Mouse (Mus musculus) midbrain, embryonic 15.5 days (tissue): ENCODE results near the gene Cacna2d4. TPM values are rescaled to one million over a fixed set of nuclear protein-coding genes. Genes with fewer than 3 reads are reported as not detected.
"Not testable (repeated sequence)": the region's sequence is repeated elsewhere in the genome, so short reads cannot be mapped to it uniquely, and the experiment has no call there.

Experiments
- ATAC-seq: fragments of 200-750 bp; cut with Nextera tagmentation; replicated peaks from 2 replicates; pipeline ENCODE4 v1.8.0; 2017; ENCODE audit warnings: moderate TSS enrichment
- H3K27ac ChIP-seq: fragments of 300-500 bp; sonication (generic); 2 replicates; pipeline ENCODE4 v1.5.1; 2015; ENCODE audit warnings: mild to moderate bottlenecking, inconsistent platforms
- H3K27me3 ChIP-seq: fragments of 300-500 bp; sonication (generic); replicated peaks from 2 replicates; pipeline ENCODE4 v1.6.1; 2015; ENCODE audit warnings: inconsistent platforms
- H3K36me3 ChIP-seq: fragments of 300-500 bp; sonication (generic); replicated peaks from 2 replicates; pipeline ENCODE4 v1.6.1; 2015; ENCODE audit warnings: inconsistent platforms
- H3K4me1 ChIP-seq: fragments of 300-500 bp; sonication (generic); 2 replicates; pipeline ENCODE4 v1.6.1; 2015; ENCODE audit warnings: inconsistent platforms
- H3K4me2 ChIP-seq: fragments of 300-500 bp; sonication (generic); 2 replicates; pipeline ENCODE4 v1.6.1; 2015; ENCODE audit warnings: inconsistent platforms, mild to moderate bottlenecking, moderate library complexity
- H3K4me3 ChIP-seq: fragments of 300-500 bp; sonication (generic); 2 replicates; pipeline ENCODE4 v1.5.1; 2015; ENCODE audit warnings: mild to moderate bottlenecking, inconsistent platforms
- H3K9ac ChIP-seq: fragments of 300-500 bp; sonication (generic); 2 replicates; pipeline ENCODE4 v1.6.1; 2015; ENCODE audit warnings: mild to moderate bottlenecking, inconsistent platforms
- H3K9me3 ChIP-seq: fragments of 300-500 bp; sonication (generic); 2 replicates; pipeline ENCODE4 v1.6.1; 2016; ENCODE audit warnings: inconsistent platforms
- WGBS: fragments of 180-500 bp; shearing (Covaris S2); methylation state at CpG from one replicate; pipeline ENCODE4 v1.1.7; 2015; ENCODE audit warnings: mixed read lengths; 5-methylcytosine and 5-hydroxymethylcytosine counted together
- polyA plus RNA-seq: library from polyadenylated mRNA; unstranded; fragments of >200 nt; fragmentation: Nextera tagmentation; extraction: Ambion mirVana; gene quantifications from 2 replicates; pipeline ENCODE4 v1.2.1, GENCODE M21; 2015

The Cacna2d4 gene
- polyA plus RNA-seq, 1 experiment from 2014 or later: 0.54 TPM

- H3K27me3 ChIP-seq, H3K9ac ChIP-seq, H3K4me2 ChIP-seq, H3K9me3 ChIP-seq, H3K4me1 ChIP-seq, ATAC-seq, H3K4me3 ChIP-seq, H3K27ac ChIP-seq: not testable (repeated sequence)
- H3K36me3 ChIP-seq: peaks cover 18% of the 10 kb centered on the region
- WGBS: 93% methylated on average over 6 of the region's 6 CpGs
These were observed 123.9 kb downstream of the Cacna2d4 start for GRCm38 (mm10) chr6:119360250-119360649.

DNA sequence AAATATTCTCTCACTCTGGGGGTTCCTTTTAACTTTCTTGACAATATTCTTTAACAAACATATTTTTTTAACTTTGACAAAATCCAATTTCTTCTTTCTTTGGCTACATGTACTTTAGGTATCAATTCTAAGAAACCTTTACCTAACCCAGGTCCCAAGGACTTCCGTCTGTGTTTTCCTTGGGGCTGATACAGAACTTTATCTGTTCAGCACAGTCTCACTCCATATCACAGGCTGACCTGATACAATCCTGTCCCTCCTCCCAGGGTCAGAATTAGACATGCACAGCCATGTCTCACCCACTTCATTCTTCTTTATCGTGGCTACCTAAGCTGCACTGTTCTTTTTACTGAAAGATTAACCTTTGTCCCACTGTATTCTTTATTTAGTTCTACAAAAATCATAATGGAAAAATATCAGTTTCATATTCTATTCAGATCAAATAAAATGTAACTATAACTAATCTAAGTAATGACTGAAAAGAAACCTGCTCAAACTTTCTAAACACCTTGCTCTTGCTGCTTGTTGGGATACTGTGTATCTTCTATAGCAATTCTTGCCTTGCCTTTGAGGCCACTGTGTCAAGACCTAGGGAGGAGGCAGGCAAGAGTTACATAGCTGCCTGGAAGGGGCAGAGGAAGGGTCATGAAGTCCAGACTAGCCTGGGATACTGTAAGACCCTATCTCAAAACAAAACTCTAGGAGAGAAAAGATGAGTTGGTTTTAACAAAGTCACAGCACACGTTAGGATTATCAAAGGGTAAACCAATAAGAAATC, 124.8 kb downstream of the Cacna2d4 start:
- ATAC-seq: no peak
- Histone ChIP-seq H3K9me3 (no peaks in the 10 kb centered on the region), H3K36me3 (peaks cover 18% of the 10 kb centered on the region), H3K4me3 (no peak overlapping the region), H3K27me3 (no peaks in the 10 kb centered on the region), H3K4me2 (no peak overlapping the region), H3K4me1 (no peaks in the 10 kb centered on the region), H3K9ac (no peak overlapping the region), H3K27ac (no peak overlapping the region)
- WGBS: 86% methylated on average over 3 of the region's 3 CpGs

DNA sequence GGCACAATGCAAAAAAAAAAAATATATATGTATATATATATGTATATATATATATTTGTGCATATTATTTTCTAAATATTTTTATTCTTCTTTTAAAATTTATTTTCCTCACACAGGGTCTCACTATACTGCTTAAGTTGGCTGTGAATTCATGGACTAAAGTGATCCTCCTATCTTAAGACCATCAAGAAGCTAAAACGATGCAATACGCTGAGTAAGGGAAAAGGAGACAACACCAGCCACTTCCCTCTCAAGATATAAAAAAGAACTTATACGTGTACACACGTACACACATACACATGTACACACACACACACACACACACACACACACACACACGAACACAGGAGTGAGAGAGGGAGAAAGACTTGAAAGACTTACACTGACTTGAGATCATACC, 127.3 kb downstream of the Cacna2d4 start:
- Histone ChIP-seq H3K9ac (no peak overlapping the region), H3K4me2 (no peak overlapping the region), H3K27me3 (no peaks in the 10 kb centered on the region), H3K36me3 (peaks cover 11% of the 10 kb centered on the region), H3K9me3 (no peaks in the 10 kb centered on the region), H3K4me3 (no peak overlapping the region), H3K27ac (no peak overlapping the region), H3K4me1 (no peaks in the 10 kb centered on the region)
- ATAC-seq: no peak
- WGBS: 93% methylated on average over 5 of the region's 5 CpGs

- not testable (repeated sequence) for ATAC-seq, H3K27me3 ChIP-seq, H3K27ac ChIP-seq, H3K9ac ChIP-seq, H3K36me3 ChIP-seq, H3K4me1 ChIP-seq, H3K9me3 ChIP-seq, H3K4me3 ChIP-seq, H3K4me2 ChIP-seq
- WGBS: 82% methylated on average over 4 of the region's 4 CpGs
These were observed 130.5 kb downstream of the Cacna2d4 start for GRCm38 (mm10) chr6:119366800-119367199.

DNA sequence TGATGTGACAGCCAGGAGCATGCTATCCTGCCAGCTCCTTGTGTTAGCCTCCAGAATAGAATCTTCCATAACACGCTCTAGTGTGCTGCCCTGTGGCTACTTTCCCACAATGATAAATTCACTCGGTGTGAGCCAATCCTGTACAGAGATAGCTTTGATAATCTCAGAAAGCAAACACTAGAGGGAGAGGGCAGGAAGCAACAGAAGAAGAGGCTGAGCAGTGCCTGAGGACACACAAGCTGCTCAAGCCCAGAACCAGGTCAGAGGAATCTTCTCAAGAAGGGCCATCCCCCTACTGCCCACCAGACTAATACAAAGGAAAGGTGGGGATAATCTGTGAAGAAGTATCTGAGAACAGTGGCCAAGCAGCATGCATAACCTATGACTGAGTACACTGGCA, 131.1 kb downstream of the Cacna2d4 start:
- no peak for ATAC-seq
- H3K36me3 ChIP-seq: peaks cover 3% of the 10 kb centered on the region; the same call in 1 of the 2 replicates
- WGBS: 87% methylated on average over 2 of the region's 2 CpGs
- no peak overlapping the region for H3K4me2 ChIP-seq
- H3K27ac ChIP-seq: no peak overlapping the region
- no peaks in the 10 kb centered on the region for H3K4me1 ChIP-seq
- H3K4me3 ChIP-seq: no peak overlapping the region
- no peaks in the 10 kb centered on the region for H3K9me3 ChIP-seq
- no peak overlapping the region for H3K9ac ChIP-seq
- H3K27me3 ChIP-seq: no peaks in the 10 kb centered on the region

DNA sequence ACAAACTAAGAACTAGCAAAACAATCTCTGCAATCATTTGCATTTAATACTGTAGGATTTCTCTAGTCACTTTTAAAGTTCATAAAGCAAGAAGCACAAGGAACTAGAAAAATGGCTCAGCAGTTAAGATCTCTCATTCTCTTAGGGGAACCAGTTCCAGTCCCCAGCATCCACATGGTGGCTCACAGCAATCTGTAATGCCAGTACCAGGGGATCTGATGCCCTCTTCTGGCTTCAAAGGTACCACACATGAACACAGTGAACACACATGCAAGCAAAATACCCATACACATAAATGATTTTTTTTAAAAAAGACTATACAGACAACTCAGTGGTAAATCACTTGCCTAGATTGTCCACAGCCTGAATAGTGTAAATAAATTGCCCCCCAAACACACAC, 135.3 kb downstream of the Cacna2d4 start:
- H3K4me3 ChIP-seq: no peak overlapping the region
- H3K4me2 ChIP-seq: no peak overlapping the region
- no peaks in the 10 kb centered on the region for H3K9me3 ChIP-seq

DNA sequence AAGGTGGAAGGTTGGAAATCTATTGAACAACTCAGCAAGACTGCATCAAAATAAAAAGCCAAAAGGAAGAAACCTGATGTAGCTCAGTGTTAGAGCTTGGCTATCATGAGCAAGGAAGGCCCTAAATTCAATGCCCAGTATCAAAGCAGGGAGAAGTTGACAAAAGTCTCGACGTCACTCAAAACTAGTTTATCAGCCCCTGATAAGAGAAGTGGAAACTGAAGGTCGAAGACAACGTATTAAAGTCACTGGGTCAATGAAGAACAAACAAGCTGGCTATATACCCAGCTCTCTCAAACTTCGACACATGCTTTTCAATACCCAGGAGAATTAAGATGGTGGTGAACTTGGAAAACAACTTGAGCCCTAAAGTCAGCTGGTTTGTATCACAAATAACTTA, 135.9 kb downstream of the Cacna2d4 start:
- Histone ChIP-seq H3K36me3 (no peaks in the 10 kb centered on the region), H3K27me3 (no peaks in the 10 kb centered on the region), H3K9me3 (no peaks in the 10 kb centered on the region), H3K9ac (no peak overlapping the region), H3K4me3 (no peak overlapping the region), H3K4me1 (no peaks in the 10 kb centered on the region), H3K4me2 (no peak overlapping the region), H3K27ac (no peak overlapping the region)
- ATAC-seq: no peak
- 87% methylated on average over 5 of the region's 5 CpGs for WGBS

More for the DNA sequence above, 135.3 kb downstream of the Cacna2d4 start:
- Histone ChIP-seq H3K4me1 (no peaks in the 10 kb centered on the region), H3K36me3 (no peaks in the 10 kb centered on the region), H3K9ac (no peak overlapping the region), H3K27ac (no peak overlapping the region), H3K27me3 (no peaks in the 10 kb centered on the region)
- no peak for ATAC-seq

- Histone ChIP-seq H3K36me3 (no peaks in the 10 kb centered on the region), H3K9ac (no peak overlapping the region), H3K27ac (no peak overlapping the region), H3K27me3 (no peaks in the 10 kb centered on the region), H3K4me2 (no peak overlapping the region), H3K4me1 (no peaks in the 10 kb centered on the region), H3K4me3 (no peak overlapping the region), H3K9me3 (no peaks in the 10 kb centered on the region)
- no peak for ATAC-seq
These were observed 136.8 kb downstream of the Cacna2d4 start for GRCm38 (mm10) chr6:119373000-119373705.

- H3K4me3 ChIP-seq: no peak overlapping the region
- no peaks in the 10 kb centered on the region for H3K9me3 ChIP-seq
- no peaks in the 10 kb centered on the region for H3K36me3 ChIP-seq
- no peak overlapping the region for H3K4me2 ChIP-seq
- H3K9ac ChIP-seq: no peak overlapping the region
- WGBS: 81% methylated on average over 5 of the region's 5 CpGs
- no peak for ATAC-seq
- no peaks in the 10 kb centered on the region for H3K4me1 ChIP-seq
- H3K27ac ChIP-seq: no peak overlapping the region
- no peaks in the 10 kb centered on the region for H3K27me3 ChIP-seq
These were observed 138.7 kb downstream of the Cacna2d4 start for GRCm38 (mm10) chr6:119375035-119375434.

GRCm38 (mm10) chr6:119377613-119378012, 141.3 kb downstream of the Cacna2d4 start:
- H3K4me2 ChIP-seq: no peak overlapping the region
- H3K4me3 ChIP-seq: no peak overlapping the region
- no peaks in the 10 kb centered on the region for H3K4me1 ChIP-seq
- H3K27ac ChIP-seq: no peak overlapping the region
- H3K9me3 ChIP-seq: no peaks in the 10 kb centered on the region
- 87% methylated on average over 2 of the region's 2 CpGs for WGBS
- H3K9ac ChIP-seq: no peak overlapping the region
- no peaks in the 10 kb centered on the region for H3K27me3 ChIP-seq
- no peaks in the 10 kb centered on the region for H3K36me3 ChIP-seq
- no peak for ATAC-seq

- no peak overlapping the region for H3K4me2 ChIP-seq
- H3K9ac ChIP-seq: no peak overlapping the region
- H3K4me1 ChIP-seq: no peaks in the 10 kb centered on the region
- H3K27ac ChIP-seq: no peak overlapping the region
- no peaks in the 10 kb centered on the region for H3K9me3 ChIP-seq
- WGBS: 79% methylated on average over 1 of the region's 1 CpGs
- no peak for ATAC-seq
- no peaks in the 10 kb centered on the region for H3K36me3 ChIP-seq
- H3K27me3 ChIP-seq: no peaks in the 10 kb centered on the region
- H3K4me3 ChIP-seq: no peak overlapping the region
These were observed 142.3 kb downstream of the Cacna2d4 start for GRCm38 (mm10) chr6:119378631-119379030.

DNA sequence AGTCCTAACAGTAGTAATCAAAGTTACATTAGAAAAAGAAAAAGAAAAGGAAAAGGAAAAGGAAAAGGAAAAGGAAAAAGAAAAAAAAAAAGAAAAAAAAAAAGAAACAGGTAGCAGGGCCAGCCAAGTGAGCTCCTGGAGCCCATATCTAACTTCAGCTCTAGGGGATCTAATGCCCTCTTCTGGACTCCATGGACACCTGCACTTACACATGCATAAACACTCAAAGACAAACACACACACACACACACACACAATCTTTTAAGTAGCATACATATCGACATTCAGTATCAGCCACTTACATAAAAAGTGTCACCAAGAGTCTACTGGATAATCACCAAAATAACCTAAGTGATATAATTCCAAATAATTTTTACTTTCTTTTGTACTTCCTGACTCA, 149.3 kb downstream of the Cacna2d4 start:
- H3K27me3 ChIP-seq: no peaks in the 10 kb centered on the region
- 94% methylated on average over 1 of the region's 1 CpGs for WGBS
- peaks cover 33% of the 10 kb centered on the region for H3K4me1 ChIP-seq
- no peak overlapping the region for H3K4me3 ChIP-seq
- H3K4me2 ChIP-seq: no peak overlapping the region
- H3K27ac ChIP-seq: no peak overlapping the region
- no peak for ATAC-seq
- H3K36me3 ChIP-seq: no peaks in the 10 kb centered on the region
- no peak overlapping the region for H3K9ac ChIP-seq
- no peaks in the 10 kb centered on the region for H3K9me3 ChIP-seq

DNA sequence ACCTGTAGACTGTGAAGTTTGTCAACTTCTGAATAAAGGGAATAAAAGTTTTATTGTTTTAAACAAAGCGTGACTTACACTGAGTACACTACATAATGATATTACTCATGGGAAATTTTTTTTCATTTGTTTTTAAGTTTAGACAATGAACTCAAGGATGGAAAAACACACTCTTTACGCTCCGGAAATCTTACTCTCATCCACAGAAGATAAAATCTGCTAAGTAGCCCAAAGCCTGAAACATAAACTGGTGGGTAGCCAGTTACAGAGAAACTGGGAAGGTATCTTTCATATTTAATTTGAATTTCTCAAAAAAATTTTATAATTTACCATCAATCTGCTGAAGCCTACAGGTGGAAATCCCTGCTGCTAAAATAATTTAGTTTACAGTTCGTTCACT, 150.1 kb downstream of the Cacna2d4 start:
- no peak for ATAC-seq
- Histone ChIP-seq H3K9ac (no peak overlapping the region), H3K4me2 (no peak overlapping the region), H3K9me3 (no peaks in the 10 kb centered on the region), H3K27ac (no peak overlapping the region), H3K27me3 (no peaks in the 10 kb centered on the region), H3K36me3 (no peaks in the 10 kb centered on the region), H3K4me1 (peaks cover 33% of the 10 kb centered on the region), H3K4me3 (no peak overlapping the region)
- 94% methylated on average over 4 of the region's 4 CpGs for WGBS
